Mouse (Mus musculus) ZHBTc4 (cell line): ENCODE results near the gene Gjb3.

Experiments
- DNase-seq: peaks from one replicate; pipeline ENCODE4 v3.0.0-alpha.2; 2011; ENCODE audit warnings: low read depth, low spot score

The Gjb3 gene

DNA sequence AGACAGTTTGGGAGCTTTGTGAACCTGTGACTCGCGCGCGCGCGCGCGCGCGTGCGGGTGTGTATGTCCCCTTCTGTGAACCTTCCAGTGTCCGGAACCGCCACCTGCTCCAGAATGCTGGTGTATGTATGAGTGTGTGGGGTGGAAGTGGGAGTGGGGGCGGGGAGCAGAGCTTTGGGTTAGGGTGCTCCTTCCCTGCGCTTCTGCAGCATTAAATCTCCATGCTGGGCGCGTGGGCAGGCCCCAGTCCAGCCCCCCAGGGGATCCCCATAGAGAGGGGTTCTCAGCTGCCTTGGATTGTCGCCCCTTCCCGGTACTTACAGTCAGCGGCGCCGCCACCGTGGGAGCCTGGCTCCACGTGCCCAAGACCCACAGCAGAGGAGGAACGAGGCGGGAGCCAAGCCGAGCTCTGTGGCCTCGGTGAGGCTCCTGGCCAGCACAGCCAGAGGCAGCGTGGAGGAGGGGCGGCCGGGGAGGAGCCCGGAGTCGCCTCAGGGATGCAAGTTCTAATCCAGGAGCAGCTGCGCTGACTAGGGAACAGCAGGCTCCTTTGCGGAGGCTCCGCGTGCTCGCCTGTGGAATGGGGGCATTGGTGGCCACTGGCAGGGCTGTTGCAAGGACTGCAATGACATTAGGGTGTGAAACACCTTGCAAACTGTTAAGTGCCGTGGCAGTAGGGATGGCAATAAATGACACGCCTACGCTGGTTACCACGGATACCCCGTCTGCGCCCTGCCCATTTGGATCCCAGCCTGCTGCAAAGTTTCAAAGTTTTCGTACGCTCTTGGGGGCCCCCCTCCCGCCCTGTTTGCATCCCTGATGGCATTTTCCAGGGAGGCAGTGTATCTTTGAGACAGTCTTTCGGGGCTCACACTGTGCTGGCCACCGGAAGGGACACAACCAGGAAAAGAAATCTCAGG lies at the start of gene Gjb3:
Gene Gjb3, minus strand, starts transcription at position 664 of the 920 bp plus-strand sequence.
- peak; percentile 73 for DNase-seq

DNA sequence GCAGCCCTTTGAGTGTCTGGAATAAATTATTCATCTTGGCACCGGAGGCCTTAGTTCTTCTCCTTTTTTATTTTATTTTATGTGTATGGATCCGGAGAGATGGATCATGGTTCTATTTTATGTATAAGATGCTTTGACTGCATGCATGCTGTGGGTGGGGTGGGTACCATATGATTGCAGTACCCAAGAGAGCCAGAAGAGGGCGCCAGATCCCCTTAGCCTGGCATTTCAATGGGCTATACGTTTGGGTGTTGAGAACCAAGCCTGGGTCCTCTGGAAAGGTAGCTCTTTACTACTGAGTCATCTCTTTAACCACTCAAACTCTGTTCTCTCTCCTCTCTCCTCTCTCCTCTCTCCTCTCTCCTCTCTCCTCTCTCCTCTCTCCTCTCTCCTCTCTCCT lies 46.7 kb upstream of the Gjb3 start:
- peak; percentile 72 for DNase-seq

DNA sequence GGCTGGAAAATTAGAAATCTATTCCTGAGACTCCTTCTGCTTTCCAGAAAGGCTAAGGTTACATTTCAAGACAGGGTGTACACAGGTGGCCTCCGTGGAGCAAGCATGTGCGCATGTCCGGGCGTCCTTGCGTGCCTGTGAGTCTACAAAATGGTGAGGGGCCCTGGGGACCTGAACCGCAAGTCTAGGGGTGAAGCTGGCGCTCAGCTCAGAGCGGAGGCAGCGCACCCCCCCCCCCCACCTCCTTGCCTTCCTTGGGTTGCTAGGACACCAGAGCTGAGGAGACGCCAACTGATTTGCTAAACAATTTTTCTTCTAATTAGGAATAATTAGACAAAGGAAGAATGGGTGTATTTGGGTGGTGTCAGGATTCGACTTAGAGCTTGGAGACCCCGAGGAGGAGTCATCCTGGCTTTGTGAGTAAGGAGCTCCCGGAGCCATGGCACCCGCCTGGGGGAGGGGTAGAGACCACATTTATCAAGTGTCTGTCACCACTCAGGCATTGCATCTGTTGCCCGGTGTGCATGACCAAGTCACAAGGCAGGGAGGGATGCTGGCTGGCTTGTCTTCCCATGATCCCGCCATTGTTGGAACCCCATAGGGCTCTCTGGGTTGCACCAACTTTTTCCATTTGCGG lies 45.0 kb upstream of the Gjb3 start:
- DNase-seq: no peak

DNA sequence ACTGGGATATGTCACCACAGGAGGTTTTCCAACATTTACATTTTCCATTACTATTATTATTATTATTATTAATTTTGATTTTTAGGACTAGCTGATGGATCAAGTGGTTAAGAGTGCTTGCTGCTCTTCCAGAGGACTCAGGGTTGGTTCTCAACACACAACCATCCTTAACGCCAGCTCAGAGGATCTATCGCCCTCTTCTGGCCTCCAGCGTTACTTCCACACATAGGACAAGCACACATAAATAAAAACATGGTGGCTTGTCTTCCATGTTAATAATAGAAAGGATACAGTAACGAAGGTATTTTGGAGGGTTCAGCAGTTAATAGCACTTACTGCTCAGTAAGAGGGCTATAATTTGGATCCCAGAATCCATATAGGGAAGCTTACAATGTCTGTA lies 44.0 kb upstream of the Gjb3 start:
- DNase-seq: peak; percentile 74

DNA sequence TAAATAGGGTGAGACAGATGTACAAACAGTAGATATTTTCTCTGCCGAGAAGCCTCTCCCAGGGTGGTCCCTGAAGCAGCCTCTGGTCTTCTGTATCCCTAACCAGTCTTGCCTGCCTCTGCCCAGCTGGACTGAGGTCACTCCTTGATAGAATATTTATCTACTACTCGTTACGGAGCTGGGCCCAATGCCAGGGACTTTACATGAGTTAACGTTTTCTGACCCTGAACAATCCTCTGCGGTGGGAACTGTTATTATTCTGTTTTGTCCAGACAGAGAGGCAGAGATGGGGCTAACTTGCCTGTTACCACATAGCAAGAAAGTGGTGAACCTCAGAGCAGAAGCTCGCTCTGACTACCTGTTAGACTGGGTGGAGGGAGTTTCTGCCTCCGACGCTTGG lies 42.8 kb upstream of the Gjb3 start:
- no peak for DNase-seq

DNA sequence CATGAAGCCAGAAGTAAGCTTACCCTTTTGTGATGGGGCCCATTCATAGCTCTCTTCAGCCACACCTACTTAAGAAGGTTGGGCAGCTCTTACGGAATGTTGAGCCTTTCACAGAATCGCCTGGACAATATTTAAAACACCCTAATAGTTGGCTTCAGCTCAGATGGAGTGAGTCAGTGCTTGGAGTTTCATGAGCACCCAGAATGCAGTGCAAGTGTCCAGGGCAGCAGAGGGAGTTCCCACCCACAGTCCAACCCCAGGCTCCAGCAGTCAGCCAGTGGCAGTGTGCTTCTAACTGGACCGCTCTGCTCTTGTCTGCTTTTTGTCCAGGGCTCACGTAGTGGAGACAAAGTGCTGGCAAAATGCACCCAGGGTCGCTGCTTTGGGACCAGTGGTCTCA lies 40.9 kb upstream of the Gjb3 start:
- DNase-seq: peak; percentile 43

DNA sequence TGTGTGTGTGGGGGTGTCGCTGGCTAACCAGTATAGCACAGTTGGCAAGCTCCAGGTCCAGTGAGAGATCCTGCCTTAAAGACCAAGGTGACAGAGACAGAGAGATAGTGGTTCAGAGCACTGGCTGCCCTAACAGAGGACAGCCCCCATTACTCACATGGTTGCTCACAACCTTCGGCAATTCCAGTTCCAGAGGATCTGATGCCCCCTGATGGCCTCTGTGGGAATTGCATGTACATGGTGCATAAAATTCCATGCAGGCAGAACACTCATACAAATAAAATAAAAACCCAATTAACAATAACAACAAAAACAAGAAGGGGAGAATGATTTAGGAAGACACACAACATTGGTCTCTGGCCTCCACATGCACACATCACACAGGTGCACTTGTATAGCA lies 39.8 kb upstream of the Gjb3 start:
- DNase-seq: peak; percentile 85

DNA sequence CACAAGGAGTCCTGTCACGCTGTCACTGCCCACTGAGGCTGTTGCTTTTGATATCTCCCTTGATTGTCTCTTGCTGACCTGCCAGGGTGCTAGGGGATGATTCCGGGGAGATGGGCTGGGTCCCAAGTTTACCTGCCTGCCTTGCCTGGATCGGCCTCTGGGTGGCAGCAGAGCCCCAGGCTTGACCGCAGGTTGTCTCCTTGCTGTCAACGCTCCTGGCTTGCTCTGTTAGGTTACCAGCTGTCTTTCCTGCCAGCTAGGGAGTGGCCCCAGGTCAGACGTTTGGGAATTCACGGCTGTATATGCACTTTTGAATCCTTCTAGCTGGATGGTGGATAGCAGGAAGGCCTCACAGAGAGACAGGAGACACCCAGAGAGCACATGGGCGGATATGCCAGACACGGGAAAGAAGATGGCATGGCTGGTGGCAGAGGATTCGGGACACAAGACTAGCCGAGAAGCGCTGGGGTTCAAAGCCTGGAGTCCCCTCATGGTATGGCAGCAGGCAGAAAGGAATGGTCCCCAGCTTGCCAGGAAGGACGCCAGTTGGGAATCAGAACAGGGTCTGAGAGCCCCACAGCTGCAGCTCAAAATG lies 37.8 kb upstream of the Gjb3 start:
- DNase-seq: peak; percentile 90

DNA sequence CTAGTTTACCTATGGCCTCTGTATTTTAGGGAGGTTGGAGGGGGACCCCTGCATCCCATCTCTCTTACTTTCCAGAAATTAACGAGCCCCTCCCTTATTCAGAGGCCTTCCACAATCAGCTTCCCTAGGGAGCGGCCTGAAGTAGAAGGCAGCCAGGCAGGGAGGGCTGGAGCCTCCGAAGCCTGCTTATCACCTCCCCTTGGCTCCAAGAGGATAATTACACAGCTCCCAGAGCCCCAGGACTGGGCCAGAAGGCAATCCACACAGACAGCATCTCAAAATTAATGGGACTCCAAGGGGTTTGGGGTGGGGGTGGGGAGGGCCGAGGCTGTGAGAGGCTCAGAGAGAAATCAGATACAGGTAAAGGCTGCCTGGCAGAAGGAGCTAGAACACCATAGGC lies 35.2 kb upstream of the Gjb3 start:
- no peak for DNase-seq

DNA sequence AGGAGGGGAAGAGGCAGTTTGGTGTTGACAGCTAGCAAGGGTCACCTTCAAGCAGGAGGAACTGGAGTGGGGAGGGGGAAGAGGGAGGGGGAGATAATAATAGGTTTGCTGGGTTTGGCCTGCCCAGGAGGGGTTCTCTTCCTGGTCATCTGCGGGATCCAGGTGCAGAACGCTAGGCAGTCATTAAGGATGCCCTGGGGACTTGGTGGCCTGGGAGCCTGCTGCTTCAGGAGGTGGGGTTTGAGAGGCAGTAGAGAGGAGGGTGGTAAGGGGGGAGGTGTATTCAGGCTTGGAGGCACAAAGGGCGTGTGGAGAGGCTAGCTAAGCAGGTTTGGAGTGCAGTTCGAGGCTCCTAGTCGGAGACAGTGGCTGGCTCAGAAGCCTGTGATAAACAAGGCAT lies 34.8 kb upstream of the Gjb3 start:
- DNase-seq: peak; percentile 91

DNA sequence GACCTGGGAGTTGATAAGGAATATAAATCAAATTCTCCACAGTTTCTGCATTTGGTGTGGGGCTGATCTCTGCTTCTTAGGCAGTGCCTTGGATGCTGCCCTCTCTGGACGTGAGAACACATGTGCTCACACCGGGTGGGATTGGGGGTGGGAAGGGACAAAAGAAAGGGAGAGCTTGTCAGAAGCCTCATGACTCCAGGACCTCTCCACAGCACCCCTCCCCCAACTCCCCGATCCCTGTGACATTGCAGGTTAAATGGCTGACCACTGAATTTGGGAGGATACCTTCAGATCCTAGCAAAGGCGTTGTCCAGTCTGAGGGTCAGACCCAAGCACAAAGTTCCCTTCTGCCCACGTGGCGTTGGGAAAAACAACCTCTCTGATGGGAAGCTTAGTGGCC lies 33.8 kb upstream of the Gjb3 start:
- DNase-seq: peak; percentile 65

DNA sequence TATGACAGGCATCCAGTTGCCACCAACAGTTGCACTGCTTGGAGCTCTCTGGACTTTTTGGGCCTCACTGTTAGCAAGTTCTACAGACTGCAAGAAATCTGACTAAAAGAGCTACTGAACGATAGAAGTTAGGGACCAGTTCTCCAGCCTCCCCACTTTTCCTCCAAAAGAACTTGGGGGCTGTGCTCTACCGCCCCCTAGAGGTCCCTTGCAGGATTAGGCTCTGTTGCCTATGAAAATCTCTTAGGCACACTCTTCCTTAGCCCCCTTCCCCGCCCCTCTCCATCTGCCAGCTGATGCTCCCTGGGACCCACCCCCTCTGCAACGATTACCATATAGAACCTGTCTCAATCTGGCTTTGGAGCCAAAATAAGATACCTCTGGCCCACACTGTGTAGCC lies 32.7 kb upstream of the Gjb3 start:
- peak; percentile 86 for DNase-seq

DNA sequence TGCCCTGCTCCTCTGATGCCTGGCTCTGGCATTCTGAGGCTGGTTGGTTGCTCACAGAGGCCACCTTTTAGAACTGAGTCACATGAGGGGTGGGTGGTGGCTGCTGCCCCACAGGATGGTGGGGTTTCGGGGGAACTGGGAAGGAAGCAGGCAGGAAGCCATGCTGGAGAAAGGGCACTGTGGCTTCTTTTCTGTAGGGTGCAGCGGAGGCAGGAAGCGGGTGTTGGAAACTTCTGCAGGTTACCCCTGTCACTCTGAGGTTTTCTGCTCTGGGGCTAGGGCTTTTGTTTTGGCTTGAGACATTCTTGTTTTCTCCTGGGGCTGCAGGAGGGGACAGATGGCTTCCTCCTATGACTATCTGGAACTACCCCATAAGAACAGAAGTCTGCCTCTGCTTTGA lies 31.9 kb upstream of the Gjb3 start:
- DNase-seq: no peak

DNA sequence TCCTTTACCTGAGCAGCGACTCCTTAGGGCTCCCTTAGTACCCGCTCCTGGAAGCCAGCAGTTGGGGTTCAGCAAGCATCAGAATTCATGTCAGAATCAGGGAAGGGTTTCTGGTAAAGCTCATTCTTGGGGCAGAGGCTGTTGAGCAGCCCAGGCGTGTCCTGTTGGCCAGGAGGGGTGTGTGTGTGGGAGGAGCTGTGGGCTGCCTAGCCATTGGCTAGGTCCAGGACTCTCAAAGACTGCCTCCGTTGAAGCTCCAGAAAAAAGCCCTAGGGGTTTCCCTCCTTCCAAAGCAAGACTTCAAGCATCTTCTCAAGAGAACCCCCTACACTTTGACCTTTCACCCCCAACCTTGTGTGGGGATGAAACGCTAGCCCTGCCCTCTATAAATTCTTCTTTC lies 27.4 kb upstream of the Gjb3 start, which contains the start of gene Gjb5:
Gene Gjb5, minus strand, starts transcription at position 164 of the 400 bp plus-strand sequence.
- peak; percentile 80 for DNase-seq

DNA sequence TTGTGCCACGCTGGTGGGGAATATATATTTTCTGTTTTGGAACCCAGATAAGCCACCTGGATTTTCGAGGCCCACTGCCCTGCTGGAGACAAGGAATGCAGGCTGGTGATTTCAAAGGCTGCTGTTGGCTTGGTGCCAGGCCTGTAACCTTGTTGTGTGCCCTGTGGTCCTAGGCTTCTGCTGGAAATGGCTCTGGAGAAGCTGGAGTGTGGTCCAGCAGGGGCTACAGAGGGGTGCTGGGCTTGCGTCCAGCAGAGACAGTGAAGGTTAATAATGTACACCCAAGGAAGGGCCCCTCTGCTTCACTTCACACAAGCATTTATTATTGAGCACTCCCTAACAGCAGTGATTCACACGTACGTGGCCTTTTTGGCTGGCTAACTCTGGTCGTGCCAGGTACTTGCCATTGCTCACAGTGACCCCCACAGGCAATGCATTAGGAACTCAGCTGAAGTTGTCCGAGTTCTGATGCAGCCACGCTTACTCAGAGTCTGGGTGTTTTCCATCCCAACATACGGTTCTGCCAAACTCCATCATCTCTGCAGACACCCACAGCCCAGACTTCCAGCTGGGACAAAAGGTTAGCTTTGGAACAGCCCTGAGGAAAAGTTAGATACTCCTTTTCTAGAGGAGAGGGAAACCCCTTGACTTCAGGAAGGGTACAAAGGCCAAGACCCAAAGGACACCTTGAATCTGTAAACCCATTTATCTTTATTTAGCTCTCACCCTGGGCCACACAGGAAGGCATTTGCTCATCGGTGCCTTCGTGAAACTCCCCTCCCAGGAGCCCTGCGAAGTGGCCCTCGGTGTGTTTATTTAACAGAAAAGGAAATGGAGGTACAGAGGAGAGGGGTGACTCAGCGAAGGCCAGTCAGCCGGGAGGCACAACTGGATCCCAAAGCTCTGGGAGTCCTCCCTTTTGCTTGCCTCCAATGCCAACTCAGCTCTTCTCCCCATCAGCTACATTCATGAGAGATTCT lies 24.2 kb upstream of the Gjb3 start:
- no peak for DNase-seq

DNA sequence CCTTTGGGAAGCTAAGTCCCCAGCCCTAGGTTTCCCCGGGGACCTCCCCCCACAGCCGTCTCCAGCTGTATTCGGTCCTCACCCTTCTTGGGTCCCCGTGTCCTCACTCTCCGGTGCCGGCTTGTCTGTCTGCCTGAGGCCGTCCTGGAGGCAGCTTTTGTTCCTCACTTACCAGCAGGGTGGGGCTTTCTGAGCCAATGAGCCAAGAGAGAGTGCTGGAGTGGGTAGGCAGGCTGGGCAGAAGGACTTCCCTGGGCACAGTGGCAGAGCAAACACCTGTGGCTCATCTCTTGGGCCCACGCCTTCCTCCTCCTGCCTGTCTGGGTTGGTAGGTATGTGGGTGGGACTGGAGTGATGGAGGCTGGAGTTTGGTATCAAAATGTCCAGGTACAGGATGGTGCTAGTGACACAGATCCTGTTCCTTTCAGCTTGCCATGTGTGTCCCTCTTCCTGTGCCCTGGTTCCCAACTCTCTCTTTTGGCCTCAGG lies 23.4 kb upstream of the Gjb3 start, which contains the start of gene Gjb4:
Gene Gjb4, minus strand, starts transcription at position 131 of the 488 bp plus-strand sequence.
- no peak for DNase-seq

DNA sequence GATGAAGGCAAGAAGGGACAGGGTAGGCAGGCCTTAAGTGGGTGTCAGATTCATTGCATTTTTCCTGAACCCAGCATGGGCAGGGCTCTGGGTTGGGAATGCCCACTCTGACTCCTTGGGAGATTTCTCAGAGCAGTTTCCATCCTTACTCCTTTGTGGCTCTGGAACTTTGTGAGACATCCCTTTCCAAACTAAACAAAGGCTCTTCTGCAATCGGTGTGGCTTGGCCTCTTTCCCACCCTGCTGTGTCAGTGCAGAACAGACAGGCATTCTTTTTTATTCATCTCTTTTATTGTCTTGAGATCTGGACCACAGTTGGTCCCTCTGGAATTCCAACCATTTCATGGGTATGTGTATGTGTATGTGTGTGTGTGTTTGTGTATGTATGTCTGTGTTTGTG lies 21.9 kb upstream of the Gjb3 start:
- no peak for DNase-seq

DNA sequence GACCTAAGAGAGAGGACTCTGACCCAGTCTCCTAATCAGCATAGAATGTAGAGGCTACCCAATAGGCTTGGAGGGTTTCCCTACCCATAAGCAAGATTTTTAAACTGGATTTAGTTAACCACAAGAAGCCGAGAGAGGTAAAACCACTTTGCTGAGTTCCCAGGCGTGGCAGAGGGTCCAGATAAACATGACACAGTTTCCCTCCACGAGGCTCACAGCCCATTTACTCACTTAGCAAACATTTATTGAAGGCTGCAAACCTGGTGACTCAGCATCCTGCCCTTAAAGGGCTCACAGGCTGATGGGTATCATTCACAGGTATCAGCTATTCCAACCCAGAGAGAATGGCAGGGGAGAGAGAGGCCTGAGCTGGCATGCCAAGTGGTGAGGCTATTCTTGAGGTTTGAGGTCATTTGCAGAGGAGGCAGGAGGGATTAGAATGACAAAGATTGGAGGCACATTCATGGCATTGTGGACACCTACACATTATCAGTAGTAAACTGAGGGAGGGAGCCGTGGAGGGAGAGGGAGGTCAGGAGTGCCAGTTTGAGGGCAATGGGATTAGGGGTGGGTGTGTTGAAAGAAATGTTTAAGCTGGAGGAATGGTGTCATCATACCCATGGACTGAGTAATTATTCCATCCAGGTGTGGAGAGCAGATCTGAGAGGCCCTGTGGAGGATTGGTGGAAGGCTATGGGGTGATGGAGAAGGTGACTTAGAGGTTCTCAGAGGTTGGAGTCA lies 19.1 kb upstream of the Gjb3 start:
- DNase-seq: no peak

DNA sequence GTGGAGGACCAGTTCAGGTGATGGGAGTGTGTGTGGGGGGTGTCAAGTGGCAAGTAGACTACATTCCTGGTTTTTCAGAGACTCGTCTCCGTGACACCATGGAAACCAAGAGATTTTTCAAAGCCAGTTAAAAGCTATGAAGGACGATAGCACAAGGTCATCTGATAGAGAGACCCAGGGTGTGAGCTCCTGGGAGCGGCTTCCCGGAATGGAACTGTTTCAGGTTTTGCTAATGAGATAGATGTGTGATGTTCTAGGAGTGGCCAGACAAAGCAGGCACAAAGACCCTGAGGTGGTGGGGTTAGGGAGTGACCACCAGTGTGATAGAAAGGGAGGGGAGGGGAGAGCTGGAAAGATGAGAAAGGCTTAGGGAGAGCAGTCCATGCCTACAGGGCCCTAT lies 14.4 kb upstream of the Gjb3 start:
- peak; percentile 97 for DNase-seq

DNA sequence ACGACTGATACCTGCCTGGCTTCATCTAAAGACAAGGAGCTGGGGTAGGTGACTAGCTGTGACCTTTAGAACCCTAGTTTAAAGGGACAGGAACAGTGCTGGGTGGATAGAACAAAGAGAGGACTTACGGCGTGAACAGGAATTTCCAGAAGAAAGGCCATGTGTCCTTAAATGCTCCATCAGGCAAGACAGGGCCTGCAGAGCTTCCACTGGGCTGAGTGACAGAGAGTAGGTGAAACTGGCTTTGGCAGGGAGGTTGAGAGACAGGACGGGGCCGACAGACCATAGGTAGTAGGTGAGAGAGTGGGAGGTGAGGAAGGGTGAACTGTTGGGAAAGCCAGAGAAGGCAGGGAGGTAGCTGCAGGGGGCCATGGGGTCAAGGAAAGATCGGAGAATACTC lies 10.7 kb upstream of the Gjb3 start:
- peak; percentile 36 for DNase-seq
